Comparison of ENCODE assay signal across 14 mouse cellular contexts in genomic region chr3:94485922-94486321, GRCm38 (mm10). TPM values are rescaled to one million over a fixed set of nuclear protein-coding genes. Genes with fewer than 3 reads are reported as not detected.
DNase-seq lines count a peak whose midpoint lies in the region; ATAC-seq and TF ChIP-seq lines count a peak whose summit lies in the region.
"Had no signal": no experiment of that assay in that cellular context is flagged by ENCODE, and none has a peak within 500 bp of the region (broad histone marks: within the 10 kb centered on the region; RNA-seq: fewer than 3 reads in every experiment).

No protein-coding gene starts in this region.

- peaks cover 86% of the 10 kb centered on the region for H3K4me1 ChIP-seq in forebrain, embryonic 10.5 days
- peaks cover 81% of the 10 kb centered on the region for H3K4me1 ChIP-seq in forebrain, embryonic 15.5 days
- H3K4me1 ChIP-seq in midbrain, postnatal 0 days (ENCODE audit: insufficient read depth, low read length), result peaks cover 32% of the 10 kb centered on the region

- peak overlapping the region; percentile 85 for H3K27ac ChIP-seq in forebrain, embryonic 10.5 days
- peak overlapping the region; percentile 93 for H3K27ac ChIP-seq in forebrain, embryonic 15.5 days (replicated peaks)
- 0 out of 2 replicates have a peak overlapping the region, but pooled peaks have one; percentile 21 for H3K27ac ChIP-seq in midbrain, postnatal 0 days (ENCODE audit: low read depth, low read length)
- H3K27ac ChIP-seq: embryonic facial prominence, embryonic 12.5 days had no signal

- H3K27me3 ChIP-seq in forebrain, embryonic 10.5 days (ENCODE audit: poor library complexity, severe bottlenecking), result peaks cover 13% of the 10 kb centered on the region
- no peaks in the 10 kb centered on the region for H3K27me3 ChIP-seq in forebrain, embryonic 15.5 days
- H3K27me3 ChIP-seq in midbrain, postnatal 0 days (ENCODE audit: insufficient read depth, low read length), result no peaks in the 10 kb centered on the region

- peaks cover 51% of the 10 kb centered on the region for H3K36me3 ChIP-seq in forebrain, embryonic 10.5 days (replicated peaks)
- peaks cover 65% of the 10 kb centered on the region for H3K36me3 ChIP-seq in forebrain, embryonic 15.5 days
- H3K36me3 ChIP-seq in midbrain, postnatal 0 days (ENCODE audit: insufficient read depth, low read length), result peaks cover 42% of the 10 kb centered on the region
- H3K36me3 ChIP-seq: embryonic facial prominence, embryonic 12.5 days had no signal

- peak; percentile 57 for DNase-seq in left cerebral cortex, postnatal 4 days
- DNase-seq in left cerebral cortex, postnatal 14 days (ENCODE audit: low spot score in 2 of 2), result no peak
- DNase-seq in forebrain, embryonic 10.5 days (ENCODE audit: extremely low spot score, low spot score), result no peak
- no peak for DNase-seq in midbrain, postnatal 0 days (ENCODE audit: low spot score)
- DNase-seq in gastrocnemius, postnatal 25 days, result no peak
- DNase-seq in heart, postnatal 25 days (ENCODE audit: low spot score), result no peak
- DNase-seq: gastrocnemius, postnatal 36 days; thymus, adult 18-20 months had no signal

- intact Hi-C loops in left cerebral cortex, postnatal 4 days (cut with DNase I), result no loop called here
- intact Hi-C loops in left cerebral cortex, postnatal 14 days (cut with DNase I), result no loop called here
- intact Hi-C loops in heart, postnatal 25 days (cut with DNase I), result no loop called here

- no peak overlapping the region for H3K4me2 ChIP-seq in forebrain, embryonic 15.5 days (replicated peaks)
- no peak overlapping the region for H3K4me2 ChIP-seq in midbrain, postnatal 0 days (ENCODE audit: low read depth, low read length, poor library complexity, severe bottlenecking)
- H3K4me2 ChIP-seq: embryonic facial prominence, embryonic 12.5 days; heart, embryonic 11.5 days had no signal

- H3K4me3 ChIP-seq in forebrain, embryonic 10.5 days, result no peak overlapping the region
- no peak overlapping the region; the same call in 1 of the 2 replicates for H3K4me3 ChIP-seq in forebrain, embryonic 15.5 days
- no peak overlapping the region for H3K4me3 ChIP-seq in midbrain, postnatal 0 days (ENCODE audit: low read depth, low read length)
- H3K4me3 ChIP-seq: embryonic facial prominence, embryonic 12.5 days had no signal

- ATAC-seq in forebrain, embryonic 15.5 days (replicated peaks), result no peak
- no peak for ATAC-seq in midbrain, postnatal 0 days (ENCODE audit: low FRiP score)

- H3K9ac ChIP-seq in forebrain, embryonic 15.5 days (replicated peaks), result no peak overlapping the region
- H3K9ac ChIP-seq in midbrain, postnatal 0 days (replicated peaks; ENCODE audit: low read length, poor library complexity, severe bottlenecking), result no peak overlapping the region
- H3K9ac ChIP-seq: embryonic facial prominence, embryonic 12.5 days had no signal

- no peaks in the 10 kb centered on the region for H3K9me3 ChIP-seq in forebrain, embryonic 10.5 days
- H3K9me3 ChIP-seq in forebrain, embryonic 15.5 days, result no peaks in the 10 kb centered on the region
- H3K9me3 ChIP-seq in midbrain, postnatal 0 days (ENCODE audit: low read length), result no peaks in the 10 kb centered on the region
- H3K9me3 ChIP-seq: embryonic facial prominence, embryonic 12.5 days had no signal

- no peak for TF ChIP-seq CTCF in midbrain, postnatal 0 days (IDR thresholded peaks at IDR 0.05)

- WGBS in forebrain, embryonic 10.5 days, result 70% methylated on average over 7 of the region's 7 CpGs
- WGBS in forebrain, embryonic 15.5 days, result 30% methylated on average over 7 of the region's 7 CpGs
- 39% methylated on average over 7 of the region's 7 CpGs for WGBS in midbrain, postnatal 0 days

RNA-seq across cellular contexts. Expression of gene Riiad1, which starts 5.8 kb away (rescaled TPM):
- total RNA-seq in left cerebral cortex, postnatal 4 days (2021), result 1 to 10 TPM; 6.4 to 7.1 TPM
- 1 to 10 TPM; 6.5 to 7.3 TPM for total RNA-seq in left cerebral cortex, postnatal 14 days (2021)
- 6.0 and 6.9 TPM in 2 replicates for polyA plus RNA-seq in forebrain, embryonic 10.5 days (2016; fragmentation: Nextera tagmentation; extraction: Ambion mirVana)
- 14.1 and 18.0 TPM in 2 replicates for polyA plus RNA-seq in forebrain, embryonic 15.5 days (2015; fragmentation: Nextera tagmentation; extraction: Ambion mirVana)
- 6.6 and 6.7 TPM in 2 replicates for total RNA-seq in midbrain, postnatal 0 days (2014; rRNA removed)
- 19.4 and 23.3 TPM in 2 replicates for polyA plus RNA-seq in midbrain, postnatal 0 days (2015; fragmentation: Nextera tagmentation; extraction: Ambion mirVana)
- total RNA-seq in gastrocnemius, postnatal 25 days (2021), result 1 to 10 TPM; 4.6 to 4.9 TPM
- total RNA-seq in heart, postnatal 25 days (2021), result under 1 TPM in 1 of 2 experiments, not detected in 1; 0.75 TPM
- total RNA-seq: hematopoietic stem cell, adult 5-6 weeks; liver, adult 2 months had no signal
- polyA plus RNA-seq: liver, adult 2 months had no signal

RNA-seq across cellular contexts. Expression of gene Celf3, which starts 7.8 kb away (rescaled TPM):
- 100 to 1,000 TPM; 243 to 274 TPM for total RNA-seq in left cerebral cortex, postnatal 4 days (2021)
- 100 to 1,000 TPM; 207 to 232 TPM for total RNA-seq in left cerebral cortex, postnatal 14 days (2021)
- polyA plus RNA-seq in forebrain, embryonic 10.5 days (2016; fragmentation: Nextera tagmentation; extraction: Ambion mirVana), result 34.7 and 46.8 TPM in 2 replicates
- polyA plus RNA-seq in forebrain, embryonic 15.5 days (2015; fragmentation: Nextera tagmentation; extraction: Ambion mirVana), result 331 and 337 TPM in 2 replicates
- 203 and 205 TPM in 2 replicates for total RNA-seq in midbrain, postnatal 0 days (2014; rRNA removed)
- polyA plus RNA-seq in midbrain, postnatal 0 days (2015; fragmentation: Nextera tagmentation; extraction: Ambion mirVana), result 187 and 219 TPM in 2 replicates
- total RNA-seq in gastrocnemius, postnatal 25 days (2021), result not detected
- total RNA-seq in heart, postnatal 25 days (2021), result not detected
- total RNA-seq: gastrocnemius, postnatal 36 days; hematopoietic stem cell, adult 5-6 weeks; liver, adult 2 months; megakaryocyte-erythroid progenitor cell, adult 5-6 weeks had no signal
- polyA plus RNA-seq: liver, adult 2 months had no signal

RNA-seq across cellular contexts. Expression of gene Oaz3, which starts 42.2 kb away (rescaled TPM):
- not detected for total RNA-seq in left cerebral cortex, postnatal 4 days (2021)
- total RNA-seq in left cerebral cortex, postnatal 14 days (2021), result not detected
- 0.62 and 0.81 TPM in 2 replicates for polyA plus RNA-seq in forebrain, embryonic 10.5 days (2016; fragmentation: Nextera tagmentation; extraction: Ambion mirVana)
- 1.6 and 1.7 TPM in 2 replicates for polyA plus RNA-seq in forebrain, embryonic 15.5 days (2015; fragmentation: Nextera tagmentation; extraction: Ambion mirVana)
- total RNA-seq in midbrain, postnatal 0 days (2014; rRNA removed), result not detected in 2 replicates
- polyA plus RNA-seq in midbrain, postnatal 0 days (2015; fragmentation: Nextera tagmentation; extraction: Ambion mirVana), result 0.68 and 1.1 TPM in 2 replicates
- total RNA-seq in gastrocnemius, postnatal 25 days (2021), result not detected
- total RNA-seq in heart, postnatal 25 days (2021), result not detected
- total RNA-seq: gastrocnemius, postnatal 36 days; hematopoietic stem cell, adult 5-6 weeks; megakaryocyte-erythroid progenitor cell, adult 5-6 weeks had no signal

RNA-seq across cellular contexts. Expression of gene Mrpl9, which starts 42.8 kb away (rescaled TPM):
- total RNA-seq in left cerebral cortex, postnatal 4 days (2021), result 10 to 100 TPM; 39.2 to 39.9 TPM
- total RNA-seq in left cerebral cortex, postnatal 14 days (2021), result 10 to 100 TPM; 38.3 to 40.0 TPM
- polyA plus RNA-seq in forebrain, embryonic 10.5 days (2016; fragmentation: Nextera tagmentation; extraction: Ambion mirVana), result 70.9 and 74.5 TPM in 2 replicates
- 61.7 and 62.7 TPM in 2 replicates for polyA plus RNA-seq in forebrain, embryonic 15.5 days (2015; fragmentation: Nextera tagmentation; extraction: Ambion mirVana)
- 52.5 and 56.8 TPM in 2 replicates for total RNA-seq in midbrain, postnatal 0 days (2014; rRNA removed)
- polyA plus RNA-seq in midbrain, postnatal 0 days (2015; fragmentation: Nextera tagmentation; extraction: Ambion mirVana), result 56.1 and 58.7 TPM in 2 replicates
- 10 to 100 TPM; 35.6 to 39.1 TPM for total RNA-seq in gastrocnemius, postnatal 25 days (2021)
- total RNA-seq in heart, postnatal 25 days (2021), result 10 to 100 TPM; 70.7 to 70.9 TPM

Comparison
In these comparisons a context has a peak if more than half of its experiments do, and no peak if none do; other contexts are left out.
1. H3K27ac ChIP-seq: peak in every context shown above with its lines; median percentile 93 in forebrain, embryonic 15.5 days; 85 in forebrain, embryonic 10.5 days; 21 in midbrain, postnatal 0 days.
2. RNA of gene Celf3, which starts 7.8 kb away (total RNA-seq): 243 to 274 TPM in left cerebral cortex, postnatal 4 days, 207 to 232 TPM in left cerebral cortex, postnatal 14 days and 203 to 205 TPM in midbrain, postnatal 0 days; not detected in heart, postnatal 25 days and not detected in gastrocnemius, postnatal 25 days; every median in the first group is over 100 times any median in the second.